Comparison of ENCODE assay signal across 8 mouse cellular contexts in genomic region chr16:14906393-14907100, GRCm38 (mm10). TPM values are rescaled to one million over a fixed set of nuclear protein-coding genes. Genes with fewer than 3 reads are reported as not detected.
DNase-seq lines count a peak whose midpoint lies in the region; ATAC-seq lines count a peak whose summit lies in the region.

Gene Efcab1 (plus strand): TSS chr16:14906606.

- no peaks in the 10 kb centered on the region for H3K9me3 ChIP-seq in heart, embryonic 15.5 days (replicated peaks)
- no peaks in the 10 kb centered on the region for H3K9me3 ChIP-seq in hindbrain, embryonic 14.5 days (ENCODE audit: control insufficient read depth, low read length)
- no peaks in the 10 kb centered on the region for H3K9me3 ChIP-seq in limb, embryonic 11.5 days (ENCODE audit: control insufficient read depth, low read length)
- H3K9me3 ChIP-seq in neural tube, embryonic 15.5 days (replicated peaks): no peaks in the 10 kb centered on the region

- H3K36me3 ChIP-seq in heart, embryonic 15.5 days: no peaks in the 10 kb centered on the region
- no peaks in the 10 kb centered on the region for H3K36me3 ChIP-seq in hindbrain, embryonic 14.5 days (replicated peaks; ENCODE audit: control insufficient read depth, insufficient read depth)
- no peaks in the 10 kb centered on the region for H3K36me3 ChIP-seq in limb, embryonic 11.5 days (ENCODE audit: control insufficient read depth, insufficient read depth, low read length)
- no peaks in the 10 kb centered on the region for H3K36me3 ChIP-seq in neural tube, embryonic 15.5 days

- ATAC-seq in heart, embryonic 15.5 days (replicated peaks; ENCODE audit: insufficient number of reproducible peaks, insufficient read depth, low FRiP score, low read depth): peak; percentile 82
- ATAC-seq in hindbrain, embryonic 14.5 days (ENCODE audit: low FRiP score): peak; percentile 100
- ATAC-seq in limb, embryonic 11.5 days (ENCODE audit: insufficient number of reproducible peaks, low FRiP score, low TSS enrichment, low read depth): peak; percentile 99
- ATAC-seq in neural tube, embryonic 15.5 days (ENCODE audit: low FRiP score): peak; percentile 99
- no peak for ATAC-seq in erythroid progenitor cell, adult 5-6 weeks (replicated peaks; ENCODE audit: low FRiP score, poor library complexity, severe bottlenecking)

- peak within 1 kb of the TSS; percentile 48 for H3K4me2 ChIP-seq in heart, embryonic 15.5 days
- H3K4me2 ChIP-seq in hindbrain, embryonic 14.5 days (replicated peaks): peak within 1 kb of the TSS; percentile 53
- H3K4me2 ChIP-seq in limb, embryonic 11.5 days (ENCODE audit: low read depth, severe bottlenecking): peak within 1 kb of the TSS; percentile 29
- peak within 1 kb of the TSS; percentile 55 for H3K4me2 ChIP-seq in neural tube, embryonic 15.5 days

- no peak within 1 kb of the TSS for H3K9ac ChIP-seq in heart, embryonic 15.5 days
- H3K9ac ChIP-seq in hindbrain, embryonic 14.5 days: peak within 1 kb of the TSS; percentile 53
- no peak within 1 kb of the TSS for H3K9ac ChIP-seq in limb, embryonic 11.5 days (ENCODE audit: low read length)
- 0 out of 2 replicates have a peak within 1 kb of the TSS, but pooled peaks have one; percentile 2 for H3K9ac ChIP-seq in neural tube, embryonic 15.5 days (replicated peaks)

- peak within 1 kb of the TSS; percentile 15; the same call in 1 of the 2 replicates for H3K4me3 ChIP-seq in heart, embryonic 15.5 days
- peak within 1 kb of the TSS; percentile 34 for H3K4me3 ChIP-seq in hindbrain, embryonic 14.5 days (replicated peaks; ENCODE audit: low read length)
- H3K4me3 ChIP-seq in limb, embryonic 11.5 days (ENCODE audit: low read depth, low read length): peak within 1 kb of the TSS; percentile 20; the same call in 1 of the 2 replicates
- peak within 1 kb of the TSS; percentile 36 for H3K4me3 ChIP-seq in neural tube, embryonic 15.5 days (replicated peaks)

- 12% methylated on average over 15 of the region's 15 CpGs for WGBS in heart, embryonic 15.5 days
- WGBS in hindbrain, embryonic 14.5 days: 9% methylated on average over 15 of the region's 15 CpGs
- 14% methylated on average over 15 of the region's 15 CpGs for WGBS in limb, embryonic 11.5 days
- 11% methylated on average over 15 of the region's 15 CpGs for WGBS in neural tube, embryonic 15.5 days

- no peak for DNase-seq in heart, postnatal 4 days
- peak; percentile 88 for DNase-seq in embryo, embryonic 10.5 days (ENCODE audit: low spot score)
- DNase-seq in hindbrain, embryonic 14.5 days (ENCODE audit: low spot score): peak; percentile 76
- peak; percentile 80 for DNase-seq in limb, embryonic 11.5 days (ENCODE audit: low spot score)
- DNase-seq in spleen, adult 12 weeks (ENCODE audit: low spot score): no peak

- H3K27me3 ChIP-seq in heart, embryonic 15.5 days: no peaks in the 10 kb centered on the region
- H3K27me3 ChIP-seq in hindbrain, embryonic 14.5 days (ENCODE audit: control insufficient read depth, insufficient read depth, low read length): no peaks in the 10 kb centered on the region
- no peaks in the 10 kb centered on the region for H3K27me3 ChIP-seq in limb, embryonic 11.5 days (ENCODE audit: control insufficient read depth, insufficient read depth, low read length)
- no peaks in the 10 kb centered on the region for H3K27me3 ChIP-seq in neural tube, embryonic 15.5 days (replicated peaks)

- no peak within 1 kb of the TSS for H3K27ac ChIP-seq in heart, embryonic 15.5 days
- H3K27ac ChIP-seq in hindbrain, embryonic 14.5 days: peak within 1 kb of the TSS; percentile 62; the same call in 1 of the 2 replicates
- no peak within 1 kb of the TSS for H3K27ac ChIP-seq in limb, embryonic 11.5 days (replicated peaks; ENCODE audit: low read depth, low read length)
- H3K27ac ChIP-seq in neural tube, embryonic 15.5 days (replicated peaks): peak within 1 kb of the TSS; percentile 74

- H3K4me1 ChIP-seq in heart, embryonic 15.5 days (replicated peaks): 0 out of 2 replicates have a peak, but pooled peaks cover 3% of the 10 kb centered on the region
- H3K4me1 ChIP-seq in hindbrain, embryonic 14.5 days (replicated peaks; ENCODE audit: control insufficient read depth, insufficient read depth, low read length): peaks cover 11% of the 10 kb centered on the region; the same call in 1 of the 2 replicates
- 0 out of 2 replicates have a peak, but pooled peaks cover 6% of the 10 kb centered on the region for H3K4me1 ChIP-seq in limb, embryonic 11.5 days (ENCODE audit: control insufficient read depth, insufficient read depth, low read length)
- H3K4me1 ChIP-seq in neural tube, embryonic 15.5 days: peaks cover 6% of the 10 kb centered on the region; the same call in 1 of the 2 replicates

RNA-seq across cellular contexts. Expression of gene Efcab1, which starts in this region (rescaled TPM):
- 1.4 and 1.9 TPM in 2 replicates for polyA plus RNA-seq in heart, embryonic 15.5 days (2015; fragmentation: Nextera tagmentation; extraction: Ambion mirVana)
- total RNA-seq in heart, postnatal 4 days (2021): under 1 TPM in 1 of 2 experiments, not detected in 1; 0.12 TPM
- 14.4 and 17.8 TPM in 2 replicates for polyA plus RNA-seq in hindbrain, embryonic 14.5 days (2014; fragmentation: Nextera tagmentation; extraction: Ambion mirVana)
- polyA plus RNA-seq in limb, embryonic 11.5 days (2014; fragmentation: Nextera tagmentation; extraction: Ambion mirVana): 7.9 and 9.1 TPM in 2 replicates
- polyA plus RNA-seq in neural tube, embryonic 15.5 days (2015; fragmentation: Nextera tagmentation; extraction: Ambion mirVana): 12.4 and 13.5 TPM in 2 replicates
- total RNA-seq in erythroid progenitor cell, adult 5-6 weeks (2015; ENCODE audit: low replicate concordance): not detected in 2 replicates
- total RNA-seq in erythroid progenitor cell, adult 5-6 weeks (2017; ENCODE audit: low replicate concordance): not detected in 2 replicates

Comparison
In these comparisons a context has a peak if more than half of its experiments do, and no peak if none do; other contexts are left out.
1. H3K27ac ChIP-seq: peak in hindbrain, embryonic 14.5 days (single experiment) and neural tube, embryonic 15.5 days (single experiment); none in heart, embryonic 15.5 days (single experiment) and limb, embryonic 11.5 days (single experiment).
2. H3K9ac ChIP-seq: peak in hindbrain, embryonic 14.5 days (single experiment) and neural tube, embryonic 15.5 days (single experiment); none in heart, embryonic 15.5 days (single experiment) and limb, embryonic 11.5 days (single experiment).
3. DNase-seq: peak in embryo, embryonic 10.5 days (single experiment), hindbrain, embryonic 14.5 days (single experiment) and limb, embryonic 11.5 days (single experiment); none in heart, postnatal 4 days (single experiment) and spleen, adult 12 weeks (single experiment).
4. Peak in every context shown above with its lines, with median percentiles within 50 percentile points of each other: H3K4me2 ChIP-seq and H3K4me3 ChIP-seq.